Mouse (Mus musculus) bone marrow, adult 2 months (tissue): ENCODE data around the gene Mrps18b.

Source experiments
- CTCF ChIP-seq: fragments of 200-500 bp; IDR thresholded peaks from 2 replicates; pipeline ENCODE4 v1.5.1; 2011; ENCODE audit warnings: low read length, control low read depth; ENCODE audit not compliant: control insufficient read depth, insufficient read depth
- POLR2A ChIP-seq: fragments of 200-500 bp; IDR thresholded peaks from 2 replicates; pipeline ENCODE4 v1.6.1; 2011; ENCODE audit warnings: low read depth, mild to moderate bottlenecking, control low read depth, low read length, borderline replicate concordance; ENCODE audit not compliant: control insufficient read depth

GRCm38 (mm10) chr17:35907609-35908008 lies 8.6 kb downstream of the Mrps18b start:
- TF ChIP-seq CTCF (no peak), POLR2A (no peak)
